Mouse (Mus musculus): ENCODE measurements around the gene Rngtt.
"Not testable (repeated sequence)": the region's sequence is repeated elsewhere in the genome, so short reads cannot be mapped to it uniquely, and the experiment has no call there.

Gene Rngtt

GRCm38 (mm10) chr4:33441864-33442263, 131.8 kb downstream of the Rngtt start:
- DNase-seq (ENCODE audit: low spot score): peak; percentile 1

- DNase-seq (ENCODE audit: low spot score): no peak
These were observed 136.2 kb downstream of the Rngtt start for GRCm38 (mm10) chr4:33446265-33446664.

GRCm38 (mm10) chr4:33446881-33447280, 136.8 kb downstream of the Rngtt start:
- no peak for DNase-seq (ENCODE audit: low spot score)

- not testable (repeated sequence) for DNase-seq (ENCODE audit: low spot score)
These were observed 140.2 kb downstream of the Rngtt start for GRCm38 (mm10) chr4:33450356-33450755.

- DNase-seq (ENCODE audit: low spot score): no peak
These were observed 149.7 kb downstream of the Rngtt start for GRCm38 (mm10) chr4:33459851-33460250.

GRCm38 (mm10) chr4:33464432-33464831, 154.3 kb downstream of the Rngtt start:
- peak; percentile 39 for DNase-seq (ENCODE audit: low spot score)

- peak; percentile 12 for DNase-seq (ENCODE audit: low spot score)
These were observed 155.8 kb downstream of the Rngtt start for GRCm38 (mm10) chr4:33465871-33466270.

GRCm38 (mm10) chr4:33466970-33467399, 156.9 kb downstream of the Rngtt start:
- DNase-seq (ENCODE audit: low spot score): no peak

- no peak for DNase-seq (ENCODE audit: low spot score)
These were observed 157.5 kb downstream of the Rngtt start for GRCm38 (mm10) chr4:33467627-33468026.

GRCm38 (mm10) chr4:33468151-33468550, 158.0 kb downstream of the Rngtt start:
- no peak for DNase-seq (ENCODE audit: low spot score)

- DNase-seq (ENCODE audit: low spot score): no peak
These were observed 160.7 kb downstream of the Rngtt start for GRCm38 (mm10) chr4:33470671-33471302.

GRCm38 (mm10) chr4:33478011-33478785, 168.1 kb downstream of the Rngtt start:
- DNase-seq (ENCODE audit: low spot score): no peak

GRCm38 (mm10) chr4:33481721-33482120, 171.6 kb downstream of the Rngtt start:
- no peak for DNase-seq (ENCODE audit: low spot score)

GRCm38 (mm10) chr4:33486050-33486449, 175.9 kb downstream of the Rngtt start:
- DNase-seq (ENCODE audit: low spot score): no peak

GRCm38 (mm10) chr4:33491108-33491507, 181.0 kb downstream of the Rngtt start:
- no peak for DNase-seq (ENCODE audit: low spot score)

GRCm38 (mm10) chr4:33494377-33494776, 184.3 kb downstream of the Rngtt start:
- no peak for DNase-seq (ENCODE audit: low spot score)

GRCm38 (mm10) chr4:33496985-33497384, 186.9 kb downstream of the Rngtt start:
- DNase-seq (ENCODE audit: low spot score): no peak

- no peak for DNase-seq (ENCODE audit: low spot score)
These were observed 187.5 kb downstream of the Rngtt start for GRCm38 (mm10) chr4:33497657-33498056.

GRCm38 (mm10) chr4:33498160-33498874, 188.2 kb downstream of the Rngtt start:
- DNase-seq (ENCODE audit: low spot score): no peak

GRCm38 (mm10) chr4:33506638-33507037, 196.5 kb downstream of the Rngtt start:
- DNase-seq (ENCODE audit: low spot score): no peak

GRCm38 (mm10) chr4:33510544-33510943, 200.4 kb downstream of the Rngtt start:
- no peak for DNase-seq (ENCODE audit: low spot score)

- no peak for DNase-seq (ENCODE audit: low spot score)
These were observed 203.3 kb downstream of the Rngtt start for GRCm38 (mm10) chr4:33513421-33513820.
